Mouse (Mus musculus): Measurements from ENCODE around the gene Plek. TPM values are rescaled to one million over a fixed set of nuclear protein-coding genes. Genes with fewer than 3 reads are reported as not detected.

Gene Plek
- polyA plus RNA-seq, 1 experiment from 2014 or later: 4.2 TPM

- H3K36me3 ChIP-seq: no peaks in the 10 kb centered on the region
- WGBS: 63% methylated on average over 2 of the region's 2 CpGs
- H3K27ac ChIP-seq (replicated peaks): no peak overlapping the region
- no peak overlapping the region for H3K4me3 ChIP-seq (replicated peaks)
- H3K9me3 ChIP-seq (replicated peaks): no peaks in the 10 kb centered on the region
- H3K4me1 ChIP-seq: no peaks in the 10 kb centered on the region
- no peak overlapping the region for H3K9ac ChIP-seq
- H3K27me3 ChIP-seq: no peaks in the 10 kb centered on the region
- ATAC-seq (ENCODE audit: insufficient number of reproducible peaks, low FRiP score, low TSS enrichment, low read depth): no peak
- H3K4me2 ChIP-seq (replicated peaks): no peak overlapping the region
Observed at GRCm38 (mm10) chr11:16969650-16970049, 82.5 kb downstream of the Plek start.

DNA sequence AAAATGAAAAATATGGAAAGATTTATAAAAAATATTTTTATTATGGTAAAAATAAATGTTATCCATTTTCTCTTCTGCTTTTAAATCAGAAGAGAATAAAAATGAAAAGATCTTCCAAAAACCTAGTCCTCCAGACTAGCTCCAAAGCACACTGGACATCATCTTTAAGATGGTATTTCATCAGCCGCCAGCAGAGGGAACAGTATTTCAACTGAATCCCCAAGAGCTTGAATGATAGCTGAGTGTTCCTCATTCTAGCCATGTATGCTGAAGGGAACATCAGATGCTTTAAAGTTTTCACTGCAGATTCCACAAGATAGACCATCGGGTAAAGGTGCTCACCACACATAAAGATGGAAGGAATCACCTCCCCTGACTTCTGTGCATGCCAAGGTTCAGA is 84.4 kb downstream of the Plek start:
- Histone ChIP-seq H3K36me3 (no peaks in the 10 kb centered on the region), H3K27me3 (no peaks in the 10 kb centered on the region), H3K9me3 (replicated peaks) (no peaks in the 10 kb centered on the region), H3K4me3 (replicated peaks) (no peak overlapping the region), H3K9ac (no peak overlapping the region), H3K4me1 (no peaks in the 10 kb centered on the region), H3K4me2 (replicated peaks) (no peak overlapping the region), H3K27ac (replicated peaks) (no peak overlapping the region)
- 45% methylated on average over 2 of the region's 2 CpGs for WGBS
- ATAC-seq (ENCODE audit: insufficient number of reproducible peaks, low FRiP score, low TSS enrichment, low read depth): no peak

DNA sequence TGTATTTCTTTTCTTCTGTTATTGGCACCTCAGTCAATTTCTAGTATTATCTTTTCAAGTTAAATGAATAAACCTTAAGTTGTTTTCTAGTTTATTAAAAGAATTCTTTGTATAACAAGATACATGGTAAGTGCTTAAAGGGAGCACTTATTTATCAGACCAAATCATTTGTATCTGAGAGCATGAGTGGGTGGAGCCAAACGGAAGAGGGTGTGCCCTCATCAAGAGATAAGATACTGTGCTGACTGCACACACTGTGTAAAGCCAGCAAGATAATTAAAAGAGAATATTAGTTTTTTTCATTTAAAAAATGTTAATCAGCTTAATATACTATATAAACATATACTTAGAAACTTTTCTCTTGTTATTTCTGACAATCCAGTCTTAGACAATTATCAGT is 93.7 kb downstream of the Plek start:
- Histone ChIP-seq H3K9ac (no peak overlapping the region), H3K4me2 (replicated peaks) (no peak overlapping the region)
- WGBS: 78% methylated on average over 1 of the region's 1 CpGs

GRCm38 (mm10) chr11:16957030-16957429 is 95.2 kb downstream of the Plek start:
- Histone ChIP-seq H3K27me3 (no peaks in the 10 kb centered on the region), H3K9ac (no peak overlapping the region), H3K4me3 (replicated peaks) (no peak overlapping the region), H3K27ac (replicated peaks) (no peak overlapping the region), H3K4me2 (replicated peaks) (no peak overlapping the region), H3K9me3 (replicated peaks) (no peaks in the 10 kb centered on the region), H3K36me3 (no peaks in the 10 kb centered on the region), H3K4me1 (0 out of 2 replicates have a peak, but pooled peaks cover under 1% of the 10 kb centered on the region)
- ATAC-seq (ENCODE audit: insufficient number of reproducible peaks, low FRiP score, low TSS enrichment, low read depth): no peak
- 87% methylated on average over 6 of the region's 6 CpGs for whole genome bisulfite sequencing

More for the DNA sequence above, 93.7 kb downstream of the Plek start:
- ATAC-seq (ENCODE audit: insufficient number of reproducible peaks, low FRiP score, low TSS enrichment, low read depth): no peak
- Histone ChIP-seq H3K27ac (replicated peaks) (no peak overlapping the region), H3K4me1 (no peaks in the 10 kb centered on the region), H3K36me3 (no peaks in the 10 kb centered on the region), H3K4me3 (replicated peaks) (no peak overlapping the region), H3K27me3 (no peaks in the 10 kb centered on the region), H3K9me3 (replicated peaks) (no peaks in the 10 kb centered on the region)

GRCm38 (mm10) chr11:16956115-16956862 is 95.9 kb downstream of the Plek start:
- Histone ChIP-seq H3K4me3 (replicated peaks) (no peak overlapping the region), H3K4me2 (replicated peaks) (no peak overlapping the region), H3K27me3 (no peaks in the 10 kb centered on the region), H3K4me1 (0 out of 2 replicates have a peak, but pooled peaks cover 7% of the 10 kb centered on the region), H3K27ac (replicated peaks) (no peak overlapping the region), H3K9me3 (replicated peaks) (no peaks in the 10 kb centered on the region), H3K36me3 (no peaks in the 10 kb centered on the region), H3K9ac (no peak overlapping the region)
- ATAC-seq (ENCODE audit: insufficient number of reproducible peaks, low FRiP score, low TSS enrichment, low read depth): no peak
- WGBS: 88% methylated on average over 6 of the region's 6 CpGs

- Histone ChIP-seq H3K4me3 (replicated peaks) (peak overlapping the region; percentile 57), H3K9ac (peak overlapping the region; percentile 50), H3K36me3 (no peaks in the 10 kb centered on the region), H3K27ac (replicated peaks) (no peak overlapping the region), H3K4me1 (peaks cover 21% of the 10 kb centered on the region; the same call in 1 of the 2 replicates), H3K27me3 (no peaks in the 10 kb centered on the region), H3K4me2 (replicated peaks) (peak overlapping the region; percentile 72), H3K9me3 (replicated peaks) (no peaks in the 10 kb centered on the region)
- no peak for ATAC-seq (ENCODE audit: insufficient number of reproducible peaks, low FRiP score, low TSS enrichment, low read depth)
- WGBS: 4% methylated on average over 9 of the region's 9 CpGs
Observed at GRCm38 (mm10) chr11:16951761-16952010, 100.5 kb downstream of the Plek start.

DNA sequence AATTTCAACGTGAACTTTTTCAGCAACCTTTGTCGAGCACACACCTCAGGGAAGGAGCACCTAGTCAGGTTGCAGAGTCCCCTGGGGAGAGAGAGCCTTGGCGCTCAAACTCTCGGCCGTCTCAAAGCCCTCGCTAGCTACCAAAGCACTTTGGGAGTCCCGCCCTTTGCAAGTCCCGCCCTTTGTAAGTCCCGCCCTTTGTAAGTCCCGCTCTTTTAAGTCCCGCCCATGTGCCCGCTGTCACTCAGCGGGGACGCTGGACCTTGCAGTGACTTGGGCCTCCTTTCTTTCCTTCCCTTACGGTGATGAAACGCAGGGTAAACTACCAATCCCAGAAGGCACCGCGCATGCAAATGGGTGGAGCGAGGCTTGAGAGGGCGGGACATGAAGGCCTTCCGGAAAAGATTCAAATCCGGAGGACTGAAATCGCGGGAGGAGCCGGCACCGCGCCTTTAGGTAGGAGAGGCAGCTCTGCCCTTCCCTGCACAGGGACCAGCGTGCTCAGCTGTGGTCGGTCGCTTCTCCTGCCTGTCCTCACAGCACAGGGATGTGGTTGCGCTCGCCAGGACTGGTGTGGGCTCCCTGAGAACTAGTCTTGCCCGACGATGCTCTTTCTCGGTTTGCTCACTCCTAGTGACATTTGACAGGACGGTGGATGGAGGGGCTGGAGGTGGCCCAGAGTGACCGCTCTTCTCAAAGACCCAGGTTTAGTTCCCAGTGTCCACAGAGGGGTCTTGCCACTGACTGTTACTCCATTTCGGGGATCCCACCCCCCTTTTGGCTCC is 101.0 kb downstream of the Plek start, which contains the start of gene Fbxo48:
Gene Fbxo48, plus strand, starts transcription at position 400 of the 785 bp plus-strand sequence.
- H3K27ac ChIP-seq (replicated peaks): peak within 1 kb of the TSS; percentile 44; the same call in 1 of the 2 replicates
- WGBS: under 1% methylated on average over 38 of the region's 38 CpGs
- peaks cover 21% of the 10 kb centered on the region; the same call in 1 of the 2 replicates for H3K4me1 ChIP-seq
- peak within 1 kb of the TSS; percentile 50 for H3K9ac ChIP-seq
- ATAC-seq (ENCODE audit: insufficient number of reproducible peaks, low FRiP score, low TSS enrichment, low read depth): peak; percentile 100
- H3K9me3 ChIP-seq (replicated peaks): no peaks in the 10 kb centered on the region
- peak within 1 kb of the TSS; percentile 57 for H3K4me3 ChIP-seq (replicated peaks)
- H3K4me2 ChIP-seq (replicated peaks): peak within 1 kb of the TSS; percentile 72
- H3K27me3 ChIP-seq: no peaks in the 10 kb centered on the region
- no peaks in the 10 kb centered on the region for H3K36me3 ChIP-seq

- peak overlapping the region; percentile 57 for H3K4me3 ChIP-seq (replicated peaks)
- H3K4me1 ChIP-seq: peaks cover 21% of the 10 kb centered on the region; the same call in 1 of the 2 replicates
- no peaks in the 10 kb centered on the region for H3K27me3 ChIP-seq
- H3K9me3 ChIP-seq (replicated peaks): no peaks in the 10 kb centered on the region
- ATAC-seq (ENCODE audit: insufficient number of reproducible peaks, low FRiP score, low TSS enrichment, low read depth): peak; percentile 45
- no peaks in the 10 kb centered on the region for H3K36me3 ChIP-seq
- 33% methylated on average over 13 of the region's 13 CpGs for WGBS
- H3K4me2 ChIP-seq (replicated peaks): peak overlapping the region; percentile 52
- 0 out of 2 replicates have a peak overlapping the region, but pooled peaks have one; percentile 28 for H3K9ac ChIP-seq
- H3K27ac ChIP-seq (replicated peaks): peak overlapping the region; percentile 44; the same call in 1 of the 2 replicates
Observed at GRCm38 (mm10) chr11:16950226-16950975, 101.8 kb downstream of the Plek start.

DNA sequence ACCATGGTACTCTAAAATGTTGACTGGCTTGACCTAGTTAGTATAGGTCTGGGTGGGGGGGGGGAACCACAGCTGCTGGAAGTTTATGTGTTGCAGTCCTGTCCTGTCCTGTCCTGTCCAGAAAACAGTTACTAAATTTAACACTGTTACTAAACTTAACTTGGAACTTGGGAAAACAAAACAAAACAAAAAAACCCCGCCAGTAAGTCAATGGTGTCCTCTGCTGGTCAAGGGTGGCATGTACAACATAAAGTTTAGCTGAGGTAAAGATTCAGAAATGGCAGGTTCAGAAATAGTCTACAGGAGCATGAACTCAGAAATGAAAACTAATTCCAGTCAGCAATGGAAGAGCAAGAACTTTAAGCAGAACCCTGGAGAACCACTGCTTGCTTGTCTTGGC is 103.4 kb downstream of the Plek start:
- Histone ChIP-seq H3K4me2 (replicated peaks) (no peak overlapping the region), H3K4me1 (peaks cover 21% of the 10 kb centered on the region; the same call in 1 of the 2 replicates), H3K9ac (no peak overlapping the region), H3K4me3 (replicated peaks) (no peak overlapping the region), H3K36me3 (no peaks in the 10 kb centered on the region), H3K27ac (replicated peaks) (no peak overlapping the region), H3K9me3 (replicated peaks) (no peaks in the 10 kb centered on the region), H3K27me3 (no peaks in the 10 kb centered on the region)
- no peak for ATAC-seq (ENCODE audit: insufficient number of reproducible peaks, low FRiP score, low TSS enrichment, low read depth)
- WGBS: 11% methylated on average over 1 of the region's 1 CpGs

DNA sequence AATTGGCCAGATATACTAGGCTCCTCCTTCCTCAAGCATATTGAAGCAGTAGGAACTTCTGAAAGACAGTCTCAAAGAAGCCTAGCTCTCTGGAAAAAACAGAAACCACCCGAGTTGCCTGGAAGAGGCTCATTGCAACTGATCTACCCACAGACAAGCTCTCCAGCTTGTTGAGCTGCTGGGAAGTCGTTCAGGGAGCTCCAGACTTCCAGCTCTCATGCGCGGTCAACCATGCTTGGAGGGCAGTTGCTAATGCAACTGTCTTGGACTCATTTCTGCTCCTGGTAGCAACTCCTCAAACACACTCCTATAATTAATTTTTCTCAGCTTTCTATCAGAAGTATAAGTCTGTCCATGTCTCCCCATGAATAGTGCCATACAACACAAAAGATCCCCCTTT is 109.2 kb downstream of the Plek start:
- H3K9me3 ChIP-seq (replicated peaks): no peaks in the 10 kb centered on the region
- no peak overlapping the region for H3K9ac ChIP-seq
- WGBS: 81% methylated on average over 4 of the region's 4 CpGs
- H3K4me2 ChIP-seq (replicated peaks): no peak overlapping the region
- no peaks in the 10 kb centered on the region for H3K27me3 ChIP-seq
- no peak for ATAC-seq (ENCODE audit: insufficient number of reproducible peaks, low FRiP score, low TSS enrichment, low read depth)
- H3K27ac ChIP-seq (replicated peaks): no peak overlapping the region
- 0 out of 2 replicates have a peak, but pooled peaks cover 3% of the 10 kb centered on the region for H3K4me1 ChIP-seq
- no peak overlapping the region for H3K4me3 ChIP-seq (replicated peaks)
- no peaks in the 10 kb centered on the region; the same call in 1 of the 2 replicates for H3K36me3 ChIP-seq

- no peaks in the 10 kb centered on the region for H3K9me3 ChIP-seq (replicated peaks)
- 60% methylated on average over 4 of the region's 4 CpGs for WGBS
- H3K4me1 ChIP-seq: 0 out of 2 replicates have a peak, but pooled peaks cover 3% of the 10 kb centered on the region
- no peak overlapping the region for H3K9ac ChIP-seq
- no peak for ATAC-seq (ENCODE audit: insufficient number of reproducible peaks, low FRiP score, low TSS enrichment, low read depth)
- H3K4me3 ChIP-seq (replicated peaks): no peak overlapping the region
- H3K27ac ChIP-seq (replicated peaks): no peak overlapping the region
- H3K4me2 ChIP-seq (replicated peaks): no peak overlapping the region
- no peaks in the 10 kb centered on the region for H3K27me3 ChIP-seq
- no peaks in the 10 kb centered on the region; the same call in 1 of the 2 replicates for H3K36me3 ChIP-seq
Observed at GRCm38 (mm10) chr11:16941973-16942452, 110.2 kb downstream of the Plek start.
